Mouse (Mus musculus) common myeloid progenitor, adult 5-6 weeks (primary cell): ENCODE measurements around the gene Amot. TPM values are rescaled to one million over a fixed set of nuclear protein-coding genes. Genes with fewer than 3 reads are reported as not detected.

ENCODE experiments used
- total RNA-seq: library from RNA; stranded (forward); fragments of 200-1000, 187-1606 nt; gene quantifications from 2 replicates; pipeline ENCODE4 v1.2.3, GENCODE M21; 2017

Gene Amot
- total RNA-seq, 1 experiment from 2014 or later: 4.9 TPM

Other genes with a start within 250 kb of the Amot start
- not detected in 2 replicates for gene Lhfpl1, start 156.1 kb downstream of the Amot start, total RNA-seq